Mouse (Mus musculus): Measurements from ENCODE around the gene Man2a2. TPM values are rescaled to one million over a fixed set of nuclear protein-coding genes. Genes with fewer than 3 reads are reported as not detected.

Gene Man2a2
- polyA plus RNA-seq, 1 experiment from 2014 or later = 7.6 TPM

DNA sequence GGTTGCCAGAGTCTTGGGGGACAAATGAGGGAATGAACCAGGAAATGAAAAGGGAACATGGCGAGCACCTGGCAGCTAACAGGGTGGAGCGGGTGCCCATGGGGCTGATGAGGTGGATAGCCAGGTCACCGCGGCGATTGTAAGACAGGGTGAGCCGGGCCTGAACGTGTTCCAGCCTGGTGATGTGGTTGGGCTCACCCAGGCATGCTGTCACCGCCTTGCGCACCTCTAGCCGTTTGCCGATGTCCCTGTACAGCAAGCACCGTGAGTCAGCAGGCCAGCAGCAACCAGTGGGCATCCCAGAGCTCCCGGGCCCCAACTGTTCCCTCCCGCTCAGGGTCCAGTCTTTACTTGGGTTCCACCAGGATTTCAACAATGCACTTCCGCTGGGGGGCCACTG is 20.9 kb upstream of the Man2a2 start:
- ATAC-seq = no peak
- Histone ChIP-seq H3K27ac (ENCODE audit: low read depth, low read length) (no peak overlapping the region), H3K4me1 (ENCODE audit: control insufficient read depth, insufficient read depth, low read length) (no peaks in the 10 kb centered on the region), H3K9me3 (replicated peaks; ENCODE audit: control insufficient read depth, low read length) (no peaks in the 10 kb centered on the region), H3K36me3 (ENCODE audit: control insufficient read depth, insufficient read depth, low read length) (peaks cover 61% of the 10 kb centered on the region), H3K4me3 (ENCODE audit: low read depth, low read length) (no peak overlapping the region), H3K27me3 (replicated peaks; ENCODE audit: control insufficient read depth, insufficient read depth, low read length) (peaks cover 11% of the 10 kb centered on the region; the same call in 1 of the 2 replicates), H3K4me2 (ENCODE audit: low read length) (no peak overlapping the region), H3K9ac (ENCODE audit: low read length) (no peak overlapping the region)
- 93% methylated on average over 15 of the region's 15 CpGs for WGBS
- DNase-seq (ENCODE audit: low spot score) = no peak

GRCm38 (mm10) chr7:80387633-80388543 is 16.7 kb upstream of the Man2a2 start, which contains the start of gene Fes:
Gene Fes, minus strand, starts transcription at chr7:80387946.
- Histone ChIP-seq H3K27me3 (replicated peaks; ENCODE audit: control insufficient read depth, insufficient read depth, low read length) (peaks cover 19% of the 10 kb centered on the region), H3K36me3 (ENCODE audit: control insufficient read depth, insufficient read depth, low read length) (peaks cover 28% of the 10 kb centered on the region), H3K4me2 (ENCODE audit: low read length) (peak within 1 kb of the TSS; percentile 24), H3K27ac (ENCODE audit: low read depth, low read length) (no peak within 1 kb of the TSS), H3K4me3 (ENCODE audit: low read depth, low read length) (no peak within 1 kb of the TSS), H3K9ac (ENCODE audit: low read length) (peak within 1 kb of the TSS; percentile 43), H3K9me3 (replicated peaks; ENCODE audit: control insufficient read depth, low read length) (no peaks in the 10 kb centered on the region), H3K4me1 (ENCODE audit: control insufficient read depth, insufficient read depth, low read length) (no peaks in the 10 kb centered on the region)
- 14% methylated on average over 33 of the region's 33 CpGs for WGBS
- ATAC-seq (no peak), DNase-seq (ENCODE audit: low spot score) (no peak)

GRCm38 (mm10) chr7:80387033-80387632 is 16.0 kb upstream of the Man2a2 start:
- Histone ChIP-seq H3K4me1 (ENCODE audit: control insufficient read depth, insufficient read depth, low read length) (no peaks in the 10 kb centered on the region), H3K4me3 (ENCODE audit: low read depth, low read length) (no peak overlapping the region), H3K4me2 (ENCODE audit: low read length) (peak overlapping the region; percentile 24; the same call in 1 of the 2 replicates), H3K9me3 (replicated peaks; ENCODE audit: control insufficient read depth, low read length) (no peaks in the 10 kb centered on the region), H3K9ac (ENCODE audit: low read length) (peak overlapping the region; percentile 43), H3K27ac (ENCODE audit: low read depth, low read length) (no peak overlapping the region), H3K27me3 (replicated peaks; ENCODE audit: control insufficient read depth, insufficient read depth, low read length) (peaks cover 19% of the 10 kb centered on the region), H3K36me3 (ENCODE audit: control insufficient read depth, insufficient read depth, low read length) (peaks cover 21% of the 10 kb centered on the region)
- no peak for ATAC-seq
- 32% methylated on average over 17 of the region's 17 CpGs for WGBS
- DNase-seq (ENCODE audit: low spot score) = no peak

DNA sequence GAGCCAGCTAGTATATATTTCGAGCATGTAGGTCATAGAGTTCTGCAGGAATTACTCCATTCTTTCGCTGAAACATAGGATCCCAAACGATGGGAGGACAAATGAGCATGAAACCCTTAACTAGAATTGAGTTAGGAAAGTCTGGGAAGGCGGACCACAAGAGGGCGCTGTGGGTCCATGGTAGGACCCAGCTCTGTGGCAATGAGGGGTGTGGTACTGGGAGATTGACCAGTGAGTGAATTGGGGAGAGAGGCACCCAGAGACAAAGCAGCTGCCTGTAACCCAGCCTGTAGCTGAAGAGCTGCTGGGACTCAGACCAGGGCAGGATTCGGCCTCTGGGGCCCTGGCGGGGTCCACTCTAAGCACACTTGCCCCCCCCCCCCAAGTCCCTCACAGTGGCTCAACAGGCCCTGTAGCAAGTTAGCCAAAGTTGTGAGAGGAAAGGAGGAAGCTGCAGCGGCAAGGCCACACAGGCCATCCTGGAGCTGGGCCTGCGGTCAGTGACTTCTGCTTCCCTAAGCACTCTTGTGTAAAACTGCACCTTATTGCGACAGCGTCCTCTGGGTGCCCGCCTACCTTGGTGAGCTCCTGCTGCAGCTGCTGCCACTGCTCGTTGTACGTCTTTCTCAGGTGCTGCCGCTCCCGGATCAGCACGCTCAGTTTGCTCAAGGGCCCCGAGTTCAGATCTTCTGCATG is 15.2 kb upstream of the Man2a2 start:
- H3K27me3 ChIP-seq (replicated peaks; ENCODE audit: control insufficient read depth, insufficient read depth, low read length) = peaks cover 19% of the 10 kb centered on the region
- 41% methylated on average over 18 of the region's 18 CpGs for WGBS
- no peak overlapping the region for H3K9ac ChIP-seq (ENCODE audit: low read length)
- no peaks in the 10 kb centered on the region for H3K4me1 ChIP-seq (ENCODE audit: control insufficient read depth, insufficient read depth, low read length)
- H3K36me3 ChIP-seq (ENCODE audit: control insufficient read depth, insufficient read depth, low read length) = peaks cover 13% of the 10 kb centered on the region
- DNase-seq (ENCODE audit: low spot score) (peak; percentile 92), ATAC-seq (peak; percentile 86)
- no peak overlapping the region for H3K4me3 ChIP-seq (ENCODE audit: low read depth, low read length)
- no peak overlapping the region for H3K27ac ChIP-seq (ENCODE audit: low read depth, low read length)
- no peaks in the 10 kb centered on the region for H3K9me3 ChIP-seq (replicated peaks; ENCODE audit: control insufficient read depth, low read length)
- H3K4me2 ChIP-seq (ENCODE audit: low read length) = no peak overlapping the region

- no peak overlapping the region for H3K4me2 ChIP-seq (ENCODE audit: low read length)
- no peak overlapping the region for H3K4me3 ChIP-seq (ENCODE audit: low read depth, low read length)
- WGBS = 80% methylated on average over 11 of the region's 11 CpGs
- ATAC-seq (no peak), DNase-seq (ENCODE audit: low spot score) (no peak)
- H3K27ac ChIP-seq (ENCODE audit: low read depth, low read length) = no peak overlapping the region
- H3K9me3 ChIP-seq (replicated peaks; ENCODE audit: control insufficient read depth, low read length) = no peaks in the 10 kb centered on the region
- H3K27me3 ChIP-seq (replicated peaks; ENCODE audit: control insufficient read depth, insufficient read depth, low read length) = peaks cover 15% of the 10 kb centered on the region
- H3K36me3 ChIP-seq (ENCODE audit: control insufficient read depth, insufficient read depth, low read length) = no peaks in the 10 kb centered on the region
- no peak overlapping the region for H3K9ac ChIP-seq (ENCODE audit: low read length)
- H3K4me1 ChIP-seq (ENCODE audit: control insufficient read depth, insufficient read depth, low read length) = no peaks in the 10 kb centered on the region
These were observed 11.7 kb upstream of the Man2a2 start for GRCm38 (mm10) chr7:80382919-80383318.

DNA sequence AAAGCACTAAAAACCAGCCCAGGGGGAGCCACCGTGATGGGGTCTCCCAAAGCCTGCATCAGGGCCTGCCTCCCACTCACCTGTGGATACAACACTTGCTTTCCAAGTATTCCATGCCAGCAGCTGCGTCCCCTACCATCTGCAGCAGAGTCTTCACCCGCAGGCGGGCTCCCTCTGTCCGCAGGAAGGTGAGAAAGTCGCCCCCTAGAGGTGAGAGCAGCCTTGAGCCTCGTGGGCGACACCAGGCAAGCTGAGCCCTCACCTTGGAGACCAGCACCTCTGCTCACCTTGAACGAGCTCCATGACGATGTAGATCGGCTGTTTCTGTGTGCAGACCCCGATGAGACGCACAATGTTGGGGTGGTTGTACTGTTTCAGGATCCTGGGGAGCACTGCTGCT is 8.4 kb upstream of the Man2a2 start:
- Histone ChIP-seq H3K36me3 (ENCODE audit: control insufficient read depth, insufficient read depth, low read length) (no peaks in the 10 kb centered on the region), H3K4me3 (ENCODE audit: low read depth, low read length) (no peak overlapping the region), H3K27me3 (replicated peaks; ENCODE audit: control insufficient read depth, insufficient read depth, low read length) (no peaks in the 10 kb centered on the region), H3K4me2 (ENCODE audit: low read length) (no peak overlapping the region), H3K4me1 (ENCODE audit: control insufficient read depth, insufficient read depth, low read length) (no peaks in the 10 kb centered on the region), H3K9me3 (replicated peaks; ENCODE audit: control insufficient read depth, low read length) (no peaks in the 10 kb centered on the region), H3K9ac (ENCODE audit: low read length) (no peak overlapping the region), H3K27ac (ENCODE audit: low read depth, low read length) (no peak overlapping the region)
- no peak for DNase-seq (ENCODE audit: low spot score)
- ATAC-seq = no peak
- WGBS = 67% methylated on average over 13 of the region's 13 CpGs

DNA sequence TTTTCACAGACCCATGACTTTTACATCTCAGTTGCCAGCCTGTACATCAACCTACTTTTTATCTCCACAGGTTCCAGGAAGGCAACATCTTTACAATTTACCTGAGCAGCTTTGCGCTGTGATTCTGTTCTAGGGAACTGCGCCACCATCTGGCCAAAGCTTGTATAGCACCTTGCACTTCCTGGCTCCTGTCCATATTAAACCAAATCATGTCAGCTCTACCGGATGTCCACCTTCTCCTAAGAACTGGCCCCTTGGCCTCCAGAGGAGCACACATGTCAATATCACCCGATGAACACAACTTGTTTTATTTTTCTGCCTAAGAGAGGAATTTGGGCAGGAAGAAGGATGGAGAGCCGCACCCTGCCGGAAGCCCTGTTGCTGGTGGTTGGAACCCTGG is 6.3 kb upstream of the Man2a2 start:
- no peak for ATAC-seq
- Histone ChIP-seq H3K27me3 (replicated peaks; ENCODE audit: control insufficient read depth, insufficient read depth, low read length) (no peaks in the 10 kb centered on the region), H3K27ac (ENCODE audit: low read depth, low read length) (no peak overlapping the region), H3K9ac (ENCODE audit: low read length) (no peak overlapping the region), H3K9me3 (replicated peaks; ENCODE audit: control insufficient read depth, low read length) (no peaks in the 10 kb centered on the region), H3K36me3 (ENCODE audit: control insufficient read depth, insufficient read depth, low read length) (no peaks in the 10 kb centered on the region), H3K4me3 (ENCODE audit: low read depth, low read length) (no peak overlapping the region), H3K4me1 (ENCODE audit: control insufficient read depth, insufficient read depth, low read length) (no peaks in the 10 kb centered on the region), H3K4me2 (ENCODE audit: low read length) (no peak overlapping the region)
- peak; percentile 42 for DNase-seq (ENCODE audit: low spot score)
- WGBS = 39% methylated on average over 6 of the region's 6 CpGs

DNA sequence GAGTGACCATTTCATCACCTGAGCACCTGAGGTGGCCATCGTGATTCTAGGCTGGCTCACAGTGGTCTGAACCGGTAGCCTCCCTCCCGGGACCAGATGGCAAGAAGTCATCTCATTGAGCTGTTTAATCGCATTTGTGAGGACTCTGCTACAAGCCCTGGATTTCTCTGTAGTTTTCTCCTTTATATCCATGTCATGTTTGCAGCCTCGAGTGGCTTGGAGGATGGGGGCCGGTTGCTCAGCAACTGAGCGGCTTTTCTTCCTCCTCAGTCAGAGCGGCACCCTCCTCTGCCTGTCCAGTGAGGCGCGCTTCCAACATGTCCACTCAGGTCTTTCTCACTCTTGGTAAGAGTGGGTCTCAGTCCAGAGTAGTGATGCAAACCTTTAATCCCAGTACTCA is 5.0 kb upstream of the Man2a2 start:
- Histone ChIP-seq H3K9me3 (replicated peaks; ENCODE audit: control insufficient read depth, low read length) (no peaks in the 10 kb centered on the region), H3K9ac (ENCODE audit: low read length) (no peak overlapping the region), H3K4me1 (ENCODE audit: control insufficient read depth, insufficient read depth, low read length) (no peaks in the 10 kb centered on the region), H3K36me3 (ENCODE audit: control insufficient read depth, insufficient read depth, low read length) (no peaks in the 10 kb centered on the region), H3K27me3 (replicated peaks; ENCODE audit: control insufficient read depth, insufficient read depth, low read length) (no peaks in the 10 kb centered on the region), H3K4me2 (ENCODE audit: low read length) (no peak overlapping the region), H3K27ac (ENCODE audit: low read depth, low read length) (no peak overlapping the region), H3K4me3 (ENCODE audit: low read depth, low read length) (no peak overlapping the region)
- 79% methylated on average over 10 of the region's 10 CpGs for WGBS
- ATAC-seq (no peak), DNase-seq (ENCODE audit: low spot score) (no peak)
